Mouse (Mus musculus): ENCODE results near the gene Ky. TPM values are rescaled to one million over a fixed set of nuclear protein-coding genes. Genes with fewer than 3 reads are reported as not detected.

The Ky gene
- total RNA-seq, 2 experiments from 2014 or later, result not detected

- ATAC-seq (replicated peaks; ENCODE audit: low FRiP score, low TSS enrichment, poor library complexity, severe bottlenecking), result no peak
Observed at GRCm38 (mm10) chr9:102499746-102500145, 5.8 kb upstream of the Ky start.

GRCm38 (mm10) chr9:102501113-102501512 lies 4.4 kb upstream of the Ky start:
- no peak for ATAC-seq (replicated peaks; ENCODE audit: low FRiP score, low TSS enrichment, poor library complexity, severe bottlenecking)

- ATAC-seq (replicated peaks; ENCODE audit: low FRiP score, low TSS enrichment, poor library complexity, severe bottlenecking), result no peak
Observed at GRCm38 (mm10) chr9:102502015-102502633, 3.4 kb upstream of the Ky start.

GRCm38 (mm10) chr9:102504716-102505378 lies 703 bp upstream of the Ky start:
- ATAC-seq (replicated peaks; ENCODE audit: low FRiP score, low TSS enrichment, poor library complexity, severe bottlenecking), result no peak

- ATAC-seq (replicated peaks; ENCODE audit: low FRiP score, low TSS enrichment, poor library complexity, severe bottlenecking), result no peak
Observed at GRCm38 (mm10) chr9:102508315-102508714, 2.8 kb downstream of the Ky start.

- no peak for ATAC-seq (replicated peaks; ENCODE audit: low FRiP score, low TSS enrichment, poor library complexity, severe bottlenecking)
Observed at GRCm38 (mm10) chr9:102511423-102511822, 5.9 kb downstream of the Ky start.

- no peak for ATAC-seq (replicated peaks; ENCODE audit: low FRiP score, low TSS enrichment, poor library complexity, severe bottlenecking)
Observed at GRCm38 (mm10) chr9:102513578-102513977, 8.0 kb downstream of the Ky start.

GRCm38 (mm10) chr9:102518443-102518842 lies 12.9 kb downstream of the Ky start:
- no peak for ATAC-seq (replicated peaks; ENCODE audit: low FRiP score, low TSS enrichment, poor library complexity, severe bottlenecking)

- ATAC-seq (replicated peaks; ENCODE audit: low FRiP score, low TSS enrichment, poor library complexity, severe bottlenecking), result no peak
Observed at GRCm38 (mm10) chr9:102521396-102521795, 15.8 kb downstream of the Ky start.

- ATAC-seq (replicated peaks; ENCODE audit: low FRiP score, low TSS enrichment, poor library complexity, severe bottlenecking), result no peak
Observed at GRCm38 (mm10) chr9:102528106-102528505, 22.6 kb downstream of the Ky start.

- no peak for ATAC-seq (replicated peaks; ENCODE audit: low FRiP score, low TSS enrichment, poor library complexity, severe bottlenecking)
Observed at GRCm38 (mm10) chr9:102528561-102528960, 23.0 kb downstream of the Ky start.

- no peak for ATAC-seq (replicated peaks; ENCODE audit: low FRiP score, low TSS enrichment, poor library complexity, severe bottlenecking)
Observed at GRCm38 (mm10) chr9:102529008-102529407, 23.5 kb downstream of the Ky start.

- ATAC-seq (replicated peaks; ENCODE audit: low FRiP score, low TSS enrichment, poor library complexity, severe bottlenecking), result no peak
Observed at GRCm38 (mm10) chr9:102531051-102531892, 25.7 kb downstream of the Ky start.

GRCm38 (mm10) chr9:102536968-102537367 lies 31.4 kb downstream of the Ky start:
- ATAC-seq (replicated peaks; ENCODE audit: low FRiP score, low TSS enrichment, poor library complexity, severe bottlenecking), result no peak

GRCm38 (mm10) chr9:102539699-102540098 lies 34.1 kb downstream of the Ky start:
- ATAC-seq (replicated peaks; ENCODE audit: low FRiP score, low TSS enrichment, poor library complexity, severe bottlenecking), result no peak

GRCm38 (mm10) chr9:102541666-102542065 lies 36.1 kb downstream of the Ky start:
- ATAC-seq (replicated peaks; ENCODE audit: low FRiP score, low TSS enrichment, poor library complexity, severe bottlenecking), result no peak

- ATAC-seq (replicated peaks; ENCODE audit: low FRiP score, low TSS enrichment, poor library complexity, severe bottlenecking), result no peak
Observed at GRCm38 (mm10) chr9:102542540-102542939, 37.0 kb downstream of the Ky start.

GRCm38 (mm10) chr9:102543761-102544115 lies 38.2 kb downstream of the Ky start:
- ATAC-seq (replicated peaks; ENCODE audit: low FRiP score, low TSS enrichment, poor library complexity, severe bottlenecking), result no peak

- no peak for ATAC-seq (replicated peaks; ENCODE audit: low FRiP score, low TSS enrichment, poor library complexity, severe bottlenecking)
Observed at GRCm38 (mm10) chr9:102544116-102544772, 38.7 kb downstream of the Ky start.

GRCm38 (mm10) chr9:102544773-102545366 lies 39.3 kb downstream of the Ky start:
- peak; percentile 81 for ATAC-seq (replicated peaks; ENCODE audit: low FRiP score, low TSS enrichment, poor library complexity, severe bottlenecking)

Data from megakaryocyte-erythroid progenitor cell, adult 5-6 weeks (primary cell).